Mouse (Mus musculus): ENCODE measurements around the gene Tgoln1.

Tgoln1 gene

DNA sequence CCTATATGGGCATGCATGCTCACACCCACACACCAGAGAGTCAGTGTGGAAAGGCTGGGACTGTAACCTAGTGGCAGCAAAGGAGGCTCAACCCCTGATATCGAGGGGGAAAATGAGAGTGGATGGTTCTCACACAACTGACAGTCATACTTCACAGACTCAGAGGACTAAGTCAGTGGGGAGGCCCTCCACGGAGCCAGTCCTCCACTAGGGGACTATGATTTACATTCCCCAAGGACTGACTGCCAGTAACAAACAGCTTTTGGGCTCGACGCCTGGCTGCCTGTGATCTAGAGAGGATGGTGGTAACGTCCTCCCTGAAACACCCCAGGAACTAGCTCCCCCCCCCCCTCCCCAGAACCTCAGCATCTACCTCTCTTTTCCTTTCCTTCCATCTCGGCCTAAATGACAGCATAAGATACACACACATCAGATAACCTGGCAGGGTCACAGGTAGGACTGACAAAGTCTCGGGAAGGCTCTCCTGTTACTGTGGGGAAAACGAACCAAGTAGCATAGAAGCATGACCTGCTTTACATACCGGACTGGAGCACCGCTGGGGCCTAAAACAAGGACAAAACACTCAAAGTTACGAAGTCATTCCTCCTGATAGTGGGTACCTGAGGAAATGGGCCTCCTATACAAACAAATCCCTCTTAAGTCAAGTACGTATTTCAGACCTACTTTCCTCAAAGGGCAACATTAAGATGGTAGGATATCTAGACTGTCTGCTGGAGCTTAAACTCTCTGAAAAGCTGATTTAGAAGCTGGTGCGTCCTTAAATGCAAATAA, 19.5 kb downstream of the Tgoln1 start:
- DNase-seq (ENCODE audit: extremely low spot score, low spot score): no peak

DNA sequence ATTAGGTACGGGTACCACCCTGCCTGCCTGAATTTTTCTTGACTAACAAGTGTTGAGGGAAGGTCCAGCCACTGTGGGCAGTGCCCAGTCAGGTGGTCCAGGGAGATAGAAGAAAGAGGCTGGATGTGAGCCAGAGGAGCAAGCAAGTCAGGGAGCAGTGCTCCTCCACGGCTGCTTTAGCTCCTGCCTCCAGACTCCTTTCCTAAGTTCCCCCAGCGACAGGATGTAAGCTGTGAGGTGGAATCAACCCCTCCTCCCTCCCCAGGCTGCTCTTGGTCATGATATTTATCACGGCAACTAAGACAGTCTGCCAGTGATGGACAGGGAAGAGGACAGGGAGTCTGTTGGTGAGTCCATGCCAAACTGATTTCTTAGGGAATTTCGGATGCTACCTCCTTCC, 22.9 kb downstream of the Tgoln1 start:
- no peak for DNase-seq (ENCODE audit: extremely low spot score, low spot score)

DNA sequence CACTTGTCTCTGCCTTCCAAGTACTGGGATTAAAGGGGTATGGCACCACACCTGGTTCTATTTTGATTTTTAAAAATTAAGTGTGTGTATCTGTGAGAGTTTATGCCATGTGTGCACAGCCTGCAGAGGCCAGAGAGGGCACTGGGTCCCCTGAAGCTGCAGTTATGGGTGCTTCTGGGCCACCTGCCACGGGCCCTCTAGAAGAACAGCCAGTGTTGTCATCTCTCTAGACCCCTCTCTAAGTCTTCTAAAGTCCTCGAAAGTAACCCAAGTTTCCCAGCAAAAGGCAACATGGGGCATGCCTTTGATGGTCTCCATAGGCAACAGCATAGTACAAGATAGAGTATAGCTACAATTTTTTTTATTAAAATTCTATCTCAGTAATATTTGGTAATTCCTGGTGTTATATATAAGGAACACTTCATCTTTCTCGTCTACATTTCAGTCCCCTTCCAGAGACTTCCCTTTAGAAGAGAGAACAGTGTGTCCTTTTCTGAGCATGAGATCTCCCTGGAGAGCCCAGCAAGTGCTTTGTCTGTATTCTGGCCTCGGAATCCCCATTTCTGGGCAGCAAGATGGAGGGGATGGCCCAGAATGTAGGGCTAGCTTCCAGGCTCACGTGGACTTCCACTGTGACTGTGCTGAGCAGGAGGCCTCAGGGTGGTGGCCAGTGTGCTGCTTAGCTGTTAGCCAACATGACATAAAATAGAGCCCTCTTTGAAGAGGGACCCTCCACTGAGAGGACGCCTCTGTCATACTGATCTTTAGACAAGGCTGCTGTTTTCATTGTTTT, 23.6 kb downstream of the Tgoln1 start:
- no peak for DNase-seq (ENCODE audit: extremely low spot score, low spot score)

DNA sequence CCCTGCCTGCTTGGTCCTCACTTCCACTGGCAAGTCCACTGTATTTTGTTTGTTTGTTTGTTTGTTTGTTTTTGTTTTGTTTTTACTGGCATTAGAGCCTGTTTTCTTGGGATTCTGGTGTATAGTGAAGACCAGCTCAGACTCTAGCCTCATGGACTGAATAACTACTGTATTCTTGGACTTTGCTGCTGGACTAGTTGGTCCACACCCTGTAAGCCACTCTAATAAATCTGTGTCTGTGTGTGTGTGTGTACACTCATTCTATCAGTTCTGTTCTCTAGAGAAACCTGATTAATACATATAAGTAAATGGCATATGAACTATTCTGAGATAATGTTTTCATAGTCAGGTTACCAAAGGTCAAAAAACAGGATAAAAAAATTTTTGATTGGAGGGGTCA, 26.7 kb downstream of the Tgoln1 start:
- no peak for DNase-seq (ENCODE audit: extremely low spot score, low spot score)

DNA sequence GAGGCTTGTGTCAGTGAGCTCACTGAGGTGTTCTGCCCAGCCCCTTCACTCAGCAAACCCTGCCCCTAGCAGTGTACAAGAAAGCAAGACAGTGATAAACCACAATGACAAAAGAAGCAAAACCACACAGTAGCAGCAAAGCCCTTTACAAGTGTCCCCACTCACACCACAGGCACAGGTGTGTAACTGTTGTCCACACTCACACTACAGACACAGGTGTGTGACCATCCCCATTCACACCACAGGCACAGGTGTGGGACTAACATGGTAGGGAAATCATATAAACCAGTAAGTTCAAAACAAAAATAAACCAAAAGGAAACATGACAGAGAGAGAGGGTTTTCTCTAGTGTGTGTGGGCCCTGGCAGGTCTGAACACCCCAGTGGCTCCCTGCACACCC, 28.5 kb downstream of the Tgoln1 start:
- DNase-seq (ENCODE audit: extremely low spot score, low spot score): no peak

DNA sequence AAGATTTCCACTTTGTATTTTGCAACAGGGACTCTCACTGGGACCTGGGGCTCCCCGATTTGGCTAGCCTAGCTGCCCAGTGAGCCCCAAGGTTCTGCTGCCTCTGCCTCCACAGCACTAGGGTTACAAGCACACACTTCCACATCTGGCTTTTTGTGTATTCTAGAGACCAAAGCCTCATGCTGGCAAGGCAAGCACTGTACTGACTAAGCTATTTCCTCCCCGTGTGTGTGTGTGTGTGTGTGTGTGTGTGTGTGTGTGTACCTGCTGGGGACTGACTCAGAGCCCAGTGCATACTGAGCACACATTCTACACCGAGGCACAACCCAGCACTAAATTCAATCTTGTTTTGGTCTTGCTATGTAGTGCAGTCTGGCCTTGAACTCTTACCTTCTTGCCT, 30.1 kb downstream of the Tgoln1 start:
- no peak for DNase-seq (ENCODE audit: extremely low spot score, low spot score)

DNA sequence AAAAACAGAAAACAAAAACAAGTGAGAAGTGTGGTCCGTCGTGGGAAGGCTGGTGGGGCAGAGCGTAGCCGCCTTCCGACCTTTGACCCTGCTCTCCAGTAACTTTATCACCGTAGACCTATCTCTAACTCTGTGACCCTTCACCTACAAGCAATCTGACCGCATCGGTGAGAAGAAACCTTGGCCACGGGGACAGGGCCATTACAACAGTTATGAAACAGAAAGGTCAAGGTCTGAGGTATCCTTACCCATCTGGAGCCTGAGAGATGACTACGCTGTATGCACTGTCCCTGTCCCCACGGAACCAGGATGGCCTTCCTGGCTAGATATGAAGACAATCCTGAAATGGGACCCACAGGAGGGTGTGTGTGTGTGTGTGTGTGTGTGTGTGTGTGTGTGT, 32.6 kb downstream of the Tgoln1 start:
- DNase-seq (ENCODE audit: extremely low spot score, low spot score): no peak

DNA sequence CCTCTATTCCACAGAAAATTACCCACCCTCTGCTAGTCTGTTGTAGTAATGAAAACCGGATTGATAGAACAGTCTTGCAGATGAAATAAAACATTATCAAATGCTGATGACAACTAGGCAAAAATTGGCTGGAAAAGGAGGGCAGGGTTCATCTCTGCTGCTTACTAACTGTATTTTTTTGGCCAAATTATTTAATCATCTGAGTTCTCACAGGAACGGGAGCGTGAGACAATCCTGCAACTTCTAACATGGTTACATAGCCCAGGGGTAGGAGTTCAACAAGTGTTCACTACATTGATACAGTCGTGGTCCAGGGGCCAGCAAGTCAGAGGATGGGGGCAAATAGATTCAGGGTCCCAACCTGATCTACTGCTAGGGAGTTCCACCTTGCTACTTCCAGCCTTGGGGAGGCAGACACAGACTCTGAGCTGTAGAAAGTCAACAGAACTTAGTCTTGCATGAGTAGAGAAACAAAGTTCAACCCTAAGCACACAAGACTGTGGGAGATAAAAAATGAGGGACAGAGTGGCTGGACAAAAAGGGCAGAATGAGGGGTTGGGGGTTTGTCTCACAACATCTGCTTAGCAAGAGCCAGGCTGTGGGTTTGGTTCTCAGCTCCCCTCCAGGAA, 33.5 kb downstream of the Tgoln1 start:
- DNase-seq (ENCODE audit: extremely low spot score, low spot score): no peak

DNA sequence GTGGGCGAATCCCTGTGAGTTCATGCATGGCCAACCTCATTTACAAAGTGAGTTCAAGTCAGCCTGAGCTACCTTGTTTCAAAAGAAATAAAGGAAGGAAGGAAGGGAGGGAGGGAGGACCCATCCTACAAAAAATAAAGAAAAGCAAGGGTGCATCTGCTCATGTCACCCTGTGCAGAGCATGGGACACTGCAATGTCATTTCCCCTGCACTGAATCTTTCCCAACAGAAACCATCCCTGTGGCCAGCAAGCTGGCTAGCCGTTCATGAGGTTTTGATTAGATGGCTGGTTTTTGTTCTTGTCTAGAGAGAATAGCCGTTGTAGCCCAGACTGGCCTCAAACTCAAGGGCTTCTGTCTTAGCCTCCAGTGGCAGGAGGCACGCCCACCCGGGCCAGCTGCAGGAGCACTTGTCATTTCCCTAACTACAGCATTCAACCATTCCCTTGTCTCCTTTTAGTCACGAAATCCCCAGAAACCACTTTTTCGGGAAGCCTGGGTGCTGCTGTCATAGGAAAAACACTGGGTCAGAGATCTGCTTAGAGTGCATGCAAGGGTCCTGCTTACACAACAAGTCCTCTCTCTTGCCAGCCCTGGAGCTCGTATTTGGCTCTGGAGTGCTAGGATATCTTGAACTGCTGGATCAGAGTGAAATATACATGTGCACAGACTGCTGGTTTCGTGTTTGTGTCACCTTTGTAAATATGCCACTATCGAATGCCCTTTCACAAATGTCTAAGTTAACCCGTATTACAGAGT, 35.0 kb downstream of the Tgoln1 start:
- no peak for DNase-seq (ENCODE audit: extremely low spot score, low spot score)

DNA sequence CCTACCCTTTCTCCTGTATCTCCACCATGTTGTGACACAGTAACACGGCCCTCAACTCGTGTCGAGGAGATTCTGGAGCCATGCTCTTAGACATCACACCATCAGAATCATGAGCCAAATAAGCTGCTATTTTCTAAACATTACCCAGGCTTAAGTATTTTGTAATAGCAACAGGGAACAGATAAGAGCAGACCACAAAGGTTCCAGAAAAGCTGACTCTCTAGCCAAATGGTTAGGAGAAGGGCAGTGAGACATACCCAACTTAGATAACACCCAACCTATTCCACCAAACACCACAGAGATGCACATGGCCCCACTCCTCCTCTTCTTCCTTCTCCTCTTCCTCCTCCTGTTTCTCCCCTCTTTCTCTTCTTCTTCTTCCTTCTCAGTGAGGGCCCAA, 40.8 kb downstream of the Tgoln1 start:
- no peak for DNase-seq (ENCODE audit: extremely low spot score, low spot score)

DNA sequence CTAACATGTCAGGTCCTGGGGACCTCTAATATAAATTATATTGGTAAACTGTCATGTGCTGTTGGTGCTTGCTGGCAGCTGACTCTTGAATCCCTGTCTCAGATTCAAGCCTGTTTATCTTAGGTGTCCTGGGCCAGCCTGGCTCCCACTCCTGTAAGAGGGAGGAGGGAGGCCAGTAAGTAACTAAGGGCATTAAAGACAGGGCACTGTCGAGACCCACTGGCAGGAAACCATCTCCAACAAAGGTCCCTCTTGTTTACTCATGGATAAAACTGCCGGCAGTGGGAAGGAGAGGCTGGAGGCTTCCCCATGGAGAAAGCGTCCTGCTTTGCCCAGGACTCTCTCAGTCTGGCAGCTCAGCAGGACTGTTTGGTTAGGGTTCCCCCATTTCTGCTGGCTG, 45.0 kb downstream of the Tgoln1 start:
- DNase-seq (ENCODE audit: extremely low spot score, low spot score): no peak

DNA sequence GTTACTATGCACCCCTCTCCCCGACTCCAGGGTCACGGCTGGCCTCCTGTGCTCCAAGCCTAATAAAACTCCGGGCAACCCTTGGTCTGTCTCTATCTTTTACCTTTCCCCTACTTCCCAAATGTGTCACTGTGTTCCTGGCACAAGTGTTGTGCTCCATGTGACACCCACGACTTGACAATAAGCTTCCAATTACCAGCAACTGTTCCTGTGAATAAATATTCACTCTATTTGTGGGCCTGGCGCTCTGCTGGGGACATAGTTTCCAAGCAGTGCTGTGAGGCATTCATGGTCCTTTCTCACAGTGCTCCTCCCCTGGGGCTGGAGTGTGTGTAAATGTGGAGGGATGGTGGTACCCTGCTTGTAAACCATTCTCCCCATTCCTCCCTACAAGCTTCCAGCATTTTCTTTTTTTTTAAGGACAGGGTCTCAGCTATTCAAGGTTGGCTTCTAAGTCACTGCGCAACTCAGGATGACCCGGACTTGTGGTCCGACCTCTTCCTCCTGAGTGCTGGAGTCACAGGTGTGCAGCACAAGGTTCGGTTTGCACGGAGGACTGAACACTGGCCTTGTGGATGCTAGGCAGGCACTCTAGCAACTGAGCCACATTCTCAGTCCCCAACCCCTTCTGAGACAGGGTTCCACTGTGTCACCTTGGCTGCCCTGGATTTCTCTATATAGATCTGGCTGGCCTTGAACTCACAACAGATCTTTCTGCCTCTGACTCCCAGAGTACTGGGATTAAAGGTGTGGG, 46.0 kb downstream of the Tgoln1 start:
- DNase-seq (ENCODE audit: extremely low spot score, low spot score): no peak

DNA sequence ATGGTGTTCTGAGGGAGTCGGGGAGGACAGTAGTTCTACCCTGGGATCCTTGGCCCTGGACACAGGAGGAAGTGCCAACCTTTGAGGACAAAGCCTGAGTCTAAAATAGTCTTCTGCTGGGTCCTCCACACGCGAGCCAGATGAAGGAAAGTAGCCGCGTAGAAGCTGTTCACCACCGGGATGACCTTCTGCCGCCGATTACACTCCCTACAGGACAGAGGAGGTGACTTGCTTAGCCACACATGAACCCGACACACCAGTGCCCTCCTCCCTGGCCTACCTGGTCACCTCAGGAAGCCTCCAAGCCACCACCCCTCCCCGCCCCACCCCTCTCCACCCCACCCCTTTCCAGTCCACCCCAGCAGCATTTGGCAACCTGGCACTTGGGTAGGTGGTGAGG, 48.1 kb downstream of the Tgoln1 start:
- DNase-seq (ENCODE audit: extremely low spot score, low spot score): no peak

DNA sequence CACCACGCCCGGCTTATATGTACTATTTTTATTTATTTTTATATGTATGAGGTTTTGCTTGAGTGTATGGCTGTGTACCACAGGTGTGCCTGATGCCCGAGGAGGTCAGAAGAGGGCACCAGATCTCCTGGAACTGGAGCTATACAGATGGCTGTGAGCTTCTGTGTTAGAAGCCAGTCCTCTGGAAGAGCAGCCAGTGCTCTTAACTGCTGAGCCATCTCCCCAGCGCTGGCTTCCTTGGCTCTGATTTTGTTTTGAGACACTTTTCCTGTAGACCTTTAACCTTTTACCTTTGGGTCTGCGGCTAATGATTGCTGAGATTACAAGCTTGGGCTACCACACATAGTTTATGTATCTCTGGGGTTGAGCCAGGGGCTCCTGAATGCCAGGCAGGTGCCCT, 49.3 kb downstream of the Tgoln1 start:
- no peak for DNase-seq (ENCODE audit: extremely low spot score, low spot score)

DNA sequence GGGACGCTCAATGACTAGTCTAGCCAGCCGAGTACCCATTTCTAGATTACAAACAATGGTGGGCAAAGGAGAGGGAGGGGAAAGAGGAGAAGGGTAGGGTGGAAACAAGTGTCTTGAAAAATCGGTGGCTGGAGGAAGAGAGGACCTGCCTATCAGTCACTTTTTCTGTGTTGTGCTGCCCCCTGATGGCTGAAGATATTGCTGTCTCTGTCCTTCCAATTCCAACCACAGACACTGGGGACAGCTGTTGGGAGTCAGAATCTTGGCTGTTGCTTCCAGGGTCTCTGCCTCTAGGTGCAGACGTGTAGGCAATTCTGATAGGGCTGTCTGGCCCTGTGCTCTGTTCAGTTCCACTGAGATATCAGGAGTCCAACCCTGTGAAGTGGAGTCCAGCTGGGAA, 50.8 kb downstream of the Tgoln1 start:
- DNase-seq (ENCODE audit: extremely low spot score, low spot score): peak; percentile 84

DNA sequence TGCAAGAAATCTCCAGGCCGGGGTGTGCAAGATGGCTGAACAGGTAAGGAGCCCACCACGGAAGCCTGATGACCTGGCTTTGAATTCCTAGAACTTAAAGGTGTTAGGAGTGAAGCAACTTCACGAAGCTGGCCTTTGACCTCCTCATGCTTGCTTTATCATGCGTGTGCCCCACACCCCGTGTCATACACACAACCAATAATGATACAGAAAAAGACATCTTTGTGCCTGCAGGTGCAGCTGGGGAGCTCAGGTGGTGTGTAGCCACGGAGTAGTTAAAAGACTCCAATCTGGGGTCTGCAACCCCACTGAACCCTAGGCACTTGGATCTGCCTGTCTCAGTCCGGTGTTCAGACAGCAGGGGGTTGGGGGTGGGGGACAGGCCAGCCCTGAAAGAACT, 51.3 kb downstream of the Tgoln1 start:
- no peak for DNase-seq (ENCODE audit: extremely low spot score, low spot score)

DNA sequence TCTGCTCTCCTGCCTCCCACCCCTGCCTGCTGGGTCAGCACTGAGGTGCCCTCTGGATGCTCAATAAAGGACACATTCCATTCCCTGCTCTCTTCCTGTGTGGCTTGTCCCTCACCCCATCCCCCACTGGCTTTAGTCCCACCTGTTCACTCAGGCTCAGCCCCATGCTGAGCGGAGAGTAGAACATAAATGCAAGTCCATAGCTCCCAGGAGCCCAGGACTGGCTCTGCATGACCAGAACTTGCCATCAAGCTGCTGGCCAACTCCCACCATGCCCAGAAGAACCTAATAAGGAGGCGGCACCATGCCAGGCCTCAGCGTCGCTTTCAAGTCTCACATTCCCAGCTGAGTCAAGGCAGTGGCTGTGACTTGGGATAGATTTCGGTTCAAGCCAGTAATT, 53.9 kb downstream of the Tgoln1 start:
- no peak for DNase-seq (ENCODE audit: extremely low spot score, low spot score)

DNA sequence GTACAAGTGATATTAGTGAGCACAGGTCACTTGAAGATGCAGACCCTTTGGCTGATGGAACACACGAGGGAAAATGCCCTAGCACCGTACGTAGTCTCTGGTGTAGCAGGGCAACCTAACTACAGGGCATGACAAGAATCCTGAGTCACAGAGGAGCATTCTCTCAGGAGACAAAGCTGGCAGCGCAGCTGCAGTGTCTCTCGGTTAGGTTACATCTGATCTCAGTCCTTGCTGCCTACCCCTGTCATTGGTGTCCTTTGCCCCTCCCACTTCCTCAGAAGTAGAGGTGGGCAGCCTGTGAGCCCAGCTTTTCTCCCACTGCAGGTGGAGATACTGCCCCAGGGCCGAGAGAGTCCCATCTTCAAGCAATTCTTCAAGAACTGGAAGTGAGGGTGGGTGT, 54.3 kb downstream of the Tgoln1 start:
- no peak for DNase-seq (ENCODE audit: extremely low spot score, low spot score)

DNA sequence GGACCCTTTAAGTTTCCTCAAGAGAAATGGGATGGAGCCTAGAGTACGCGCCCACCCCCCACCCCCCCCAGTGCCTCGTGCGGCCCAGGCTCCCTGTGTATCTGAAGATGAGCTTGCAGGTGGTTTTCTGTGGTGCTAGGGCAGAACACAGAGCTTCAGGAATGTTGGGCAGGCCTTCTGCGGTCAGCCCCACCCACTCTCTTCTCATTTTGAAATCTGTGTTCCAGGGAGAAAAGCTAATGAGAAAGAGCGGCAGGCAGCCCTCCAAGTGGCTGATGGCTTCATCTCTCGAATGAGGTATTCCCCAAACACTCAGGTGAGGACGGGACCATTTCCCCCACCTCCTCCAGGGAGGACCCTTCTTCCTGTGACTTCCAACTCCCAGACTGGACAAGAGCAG, 56.0 kb downstream of the Tgoln1 start:
- no peak for DNase-seq (ENCODE audit: extremely low spot score, low spot score)
